Mouse (Mus musculus): ENCODE measurements around the gene Trim41. TPM values are rescaled to one million over a fixed set of nuclear protein-coding genes. Genes with fewer than 3 reads are reported as not detected.

Trim41 gene
- total and polyA plus RNA-seq, 2 experiments from 2014 or later, result 4.4 to 47.1 TPM

DNA sequence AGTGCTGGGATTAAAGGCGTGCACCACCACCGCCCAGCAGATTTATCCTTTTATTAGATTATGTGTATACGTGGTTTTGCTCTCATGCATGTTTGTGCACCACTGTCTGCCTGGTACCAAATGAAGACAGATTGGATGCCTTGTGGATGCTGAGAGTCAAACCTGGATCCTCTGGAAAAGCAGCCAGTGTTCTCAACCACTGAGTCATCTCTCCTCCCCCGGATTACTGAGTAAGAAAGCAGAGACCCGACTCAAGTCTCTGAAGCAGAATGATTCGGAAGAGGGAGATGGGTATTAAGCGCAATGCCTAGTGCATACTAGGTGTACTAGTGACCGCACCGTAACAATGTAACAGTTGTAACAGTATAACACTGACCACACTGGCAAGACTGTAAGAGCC, 53.0 kb downstream of the Trim41 start:
- Histone ChIP-seq H3K4me1 (ENCODE audit: insufficient read depth) (no peaks in the 10 kb centered on the region), H3K27ac (ENCODE audit: low read depth, low read length) (no peak overlapping the region), H3K4me2 (ENCODE audit: low read depth) (no peak overlapping the region), H3K9ac (no peak overlapping the region), H3K4me3 (ENCODE audit: low read depth, low read length) (no peak overlapping the region), H3K36me3 (ENCODE audit: insufficient read depth) (no peaks in the 10 kb centered on the region), H3K9me3 (ENCODE audit: low read length) (no peaks in the 10 kb centered on the region), H3K27me3 (ENCODE audit: insufficient read depth, low read length) (no peaks in the 10 kb centered on the region)
- ATAC-seq (no peak), DNase-seq (no peak)
- WGBS, result 94% methylated on average over 9 of the region's 9 CpGs
- TF ChIP-seq CTCF (IDR thresholded peaks at IDR 0.05; ENCODE audit: low read depth), result no peak

- no peaks in the 10 kb centered on the region for H3K4me1 ChIP-seq (ENCODE audit: insufficient read depth)
- H3K27ac ChIP-seq (ENCODE audit: low read depth, low read length), result no peak overlapping the region
- TF ChIP-seq CTCF (IDR thresholded peaks at IDR 0.05; ENCODE audit: low read depth), result no peak
- H3K9ac ChIP-seq, result no peak overlapping the region
- H3K36me3 ChIP-seq (ENCODE audit: insufficient read depth), result no peaks in the 10 kb centered on the region
- H3K27me3 ChIP-seq (ENCODE audit: insufficient read depth, low read length), result no peaks in the 10 kb centered on the region
- no peak overlapping the region for H3K4me2 ChIP-seq (ENCODE audit: low read depth)
- 84% methylated on average over 8 of the region's 8 CpGs for WGBS
- H3K4me3 ChIP-seq (ENCODE audit: low read depth, low read length), result no peak overlapping the region
- no peak for ATAC-seq
- no peak for DNase-seq
- no peaks in the 10 kb centered on the region for H3K9me3 ChIP-seq (ENCODE audit: low read length)
Measured at GRCm38 (mm10) chr11:48759021-48759420, 58.1 kb downstream of the Trim41 start.

Other genes with a start within 250 kb of the Trim41 start
- 1,021 and 1,323 TPM in 2 replicates for gene Rack1, start 17.0 kb downstream of the Trim41 start, total RNA-seq (2014; rRNA removed)
- gene Rack1, start 17.0 kb downstream of the Trim41 start, polyA plus RNA-seq (2015; fragmentation: Nextera tagmentation; extraction: Ambion mirVana), result 368 and 466 TPM in 2 replicates
- gene Trim7, start 8.8 kb upstream of the Trim41 start, total RNA-seq (2014; rRNA removed), result 5.6 and 9.5 TPM in 2 replicates
- gene Trim7, start 8.8 kb upstream of the Trim41 start, polyA plus RNA-seq (2015; fragmentation: Nextera tagmentation; extraction: Ambion mirVana), result 1.9 and 2.5 TPM in 2 replicates
- 8.0 and 9.3 TPM in 2 replicates for gene Gm12184, start 9.3 kb upstream of the Trim41 start, total RNA-seq (2014; rRNA removed)
- gene Gm12184, start 9.3 kb upstream of the Trim41 start, polyA plus RNA-seq (2015; fragmentation: Nextera tagmentation; extraction: Ambion mirVana), result 3.7 and 5.0 TPM in 2 replicates
- 3.0 and 6.7 TPM in 2 replicates for gene Irgm1, start 54.3 kb upstream of the Trim41 start, total RNA-seq (2014; rRNA removed)
- 3.5 and 4.9 TPM in 2 replicates for gene Irgm1, start 54.3 kb upstream of the Trim41 start, polyA plus RNA-seq (2015; fragmentation: Nextera tagmentation; extraction: Ambion mirVana)
- 0.29 and 0.38 TPM in 2 replicates for gene Gm5431, start 84.9 kb upstream of the Trim41 start, total RNA-seq (2014; rRNA removed)
- 0.10 and 0.19 TPM in 2 replicates for gene Gm5431, start 84.9 kb upstream of the Trim41 start, polyA plus RNA-seq (2015; fragmentation: Nextera tagmentation; extraction: Ambion mirVana)
- gene Psme2b, start 128.8 kb upstream of the Trim41 start, total RNA-seq (2014; rRNA removed), result 1.8 TPM in 2 replicates
- 1.5 and 2.0 TPM in 2 replicates for gene Psme2b, start 128.8 kb upstream of the Trim41 start, polyA plus RNA-seq (2015; fragmentation: Nextera tagmentation; extraction: Ambion mirVana)
- not detected in 2 replicates for gene Olfr56, start 161.5 kb upstream of the Trim41 start, total RNA-seq (2014; rRNA removed)
- gene Olfr56, start 161.5 kb upstream of the Trim41 start, polyA plus RNA-seq (2015; fragmentation: Nextera tagmentation; extraction: Ambion mirVana), result not detected in 2 replicates
- gene 9930111J21Rik1, start 162.0 kb upstream of the Trim41 start, total RNA-seq (2014; rRNA removed), result 0.52 and 0.92 TPM in 2 replicates
- gene 9930111J21Rik1, start 162.0 kb upstream of the Trim41 start, polyA plus RNA-seq (2015; fragmentation: Nextera tagmentation; extraction: Ambion mirVana), result 0.10 and 0.24 TPM in 2 replicates
- not detected in 2 replicates for gene Gm12185, start 174.9 kb upstream of the Trim41 start, total RNA-seq (2014; rRNA removed)
- not detected in 2 replicates for gene Gm12185, start 174.9 kb upstream of the Trim41 start, polyA plus RNA-seq (2015; fragmentation: Nextera tagmentation; extraction: Ambion mirVana)
- gene Tgtp1, start 176.8 kb upstream of the Trim41 start, total RNA-seq (2014; rRNA removed), result 0.48 TPM in 1 of 2 replicates, not detected in the other
- gene Tgtp1, start 176.8 kb upstream of the Trim41 start, polyA plus RNA-seq (2015; fragmentation: Nextera tagmentation; extraction: Ambion mirVana), result 0.26 and 0.28 TPM in 2 replicates
- gene 9930111J21Rik2, start 233.9 kb upstream of the Trim41 start, total RNA-seq (2014; rRNA removed), result 0.62 and 1.0 TPM in 2 replicates
- gene 9930111J21Rik2, start 233.9 kb upstream of the Trim41 start, polyA plus RNA-seq (2015; fragmentation: Nextera tagmentation; extraction: Ambion mirVana), result 0.05 and 0.29 TPM in 2 replicates
- gene Tgtp2, start 246.9 kb upstream of the Trim41 start, total RNA-seq (2014; rRNA removed), result 0.46 TPM in 1 of 2 replicates, not detected in the other
- gene Tgtp2, start 246.9 kb upstream of the Trim41 start, polyA plus RNA-seq (2015; fragmentation: Nextera tagmentation; extraction: Ambion mirVana), result 0.13 TPM in 1 of 2 replicates, not detected in the other

All from forebrain, postnatal 0 days (tissue).